Mouse (Mus musculus) midbrain, embryonic 13.5 days (tissue): ENCODE measurements around the gene Gm49361. TPM values are rescaled to one million over a fixed set of nuclear protein-coding genes. Genes with fewer than 3 reads are reported as not detected.

ENCODE experiments used
- ATAC-seq: fragments of 200-750 bp; cut with Nextera tagmentation; 2 replicates; pipeline ENCODE4 v1.8.0; 2017; ENCODE audit warnings: mild to moderate bottlenecking, moderate TSS enrichment, moderate library complexity
- H3K27ac ChIP-seq: fragments of 300-500 bp; sonication (generic); 2 replicates; pipeline ENCODE4 v1.5.1; 2015; ENCODE audit warnings: inconsistent platforms, mild to moderate bottlenecking, moderate library complexity
- H3K27me3 ChIP-seq: fragments of 300-500 bp; sonication (generic); 2 replicates; pipeline ENCODE4 v1.6.1; 2015; ENCODE audit warnings: mild to moderate bottlenecking, inconsistent platforms
- H3K36me3 ChIP-seq: fragments of 300-500 bp; sonication (generic); 2 replicates; pipeline ENCODE4 v1.6.1; 2015; ENCODE audit warnings: mild to moderate bottlenecking, inconsistent platforms
- H3K4me1 ChIP-seq: fragments of 300-500 bp; sonication (generic); replicated peaks from 2 replicates; pipeline ENCODE4 v1.6.1; 2015; ENCODE audit warnings: inconsistent platforms
- H3K4me2 ChIP-seq: fragments of 300-500 bp; sonication (generic); replicated peaks from 2 replicates; pipeline ENCODE4 v1.6.1; 2015; ENCODE audit warnings: moderate library complexity, mild to moderate bottlenecking, inconsistent platforms
- H3K4me3 ChIP-seq: fragments of 300-500 bp; sonication (generic); replicated peaks from 2 replicates; pipeline ENCODE4 v1.5.1; 2015; ENCODE audit warnings: mild to moderate bottlenecking, inconsistent platforms
- H3K9ac ChIP-seq: fragments of 300-500 bp; sonication (generic); replicated peaks from 2 replicates; pipeline ENCODE4 v1.6.1; 2015; ENCODE audit warnings: mild to moderate bottlenecking, inconsistent platforms
- H3K9me3 ChIP-seq: fragments of 300-500 bp; sonication (generic); 2 replicates; pipeline ENCODE4 v1.6.1; 2016; ENCODE audit warnings: mild to moderate bottlenecking, inconsistent platforms
- WGBS: fragments of 180-500 bp; shearing (Covaris S2); methylation state at CpG from one replicate; pipeline ENCODE4 v1.1.7; 2015; 5-methylcytosine and 5-hydroxymethylcytosine counted together
- polyA plus RNA-seq: library from polyadenylated mRNA; unstranded; fragments of >200 nt; fragmentation: Nextera tagmentation; extraction: Ambion mirVana; gene quantifications from 2 replicates; pipeline ENCODE4 v1.2.1, GENCODE M21; 2015

Gm49361 gene
- polyA plus RNA-seq, result not detected in 2 replicates

DNA sequence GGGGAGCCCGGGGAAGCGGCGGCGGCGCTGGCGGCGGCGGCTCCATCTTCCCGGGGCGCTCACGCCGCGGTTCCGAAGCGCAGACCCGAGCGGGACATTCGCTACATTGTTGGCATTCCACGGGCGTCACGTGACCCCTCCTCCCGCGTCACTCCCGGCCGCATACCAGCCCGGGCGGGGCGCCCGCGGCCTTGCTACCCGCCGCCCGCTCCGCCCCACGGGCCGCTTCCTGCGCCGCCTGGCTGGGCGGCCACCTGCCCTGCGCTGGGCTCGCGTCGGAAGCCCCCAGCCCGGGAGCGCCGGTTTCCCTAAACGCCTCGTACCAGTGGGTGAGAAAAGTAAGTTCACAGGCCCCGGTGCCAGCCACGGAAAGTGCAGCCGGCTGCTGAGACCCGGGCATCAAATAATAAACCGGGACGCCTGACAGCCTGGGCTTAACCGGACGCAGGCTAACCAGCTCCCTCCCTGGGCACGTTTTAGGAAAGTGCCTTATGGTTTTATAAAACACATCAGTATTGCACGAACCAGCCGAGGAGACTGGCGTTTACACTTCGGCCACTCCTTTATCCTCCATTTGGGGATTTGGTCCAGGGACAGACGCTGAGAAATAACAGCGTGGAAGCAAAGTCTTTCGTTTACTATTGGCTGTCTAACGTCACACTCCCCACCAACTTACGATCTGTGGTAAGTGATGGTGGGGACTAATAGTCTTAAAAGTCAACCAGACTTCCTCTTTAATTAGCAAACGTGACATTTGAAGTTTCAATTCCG lies at the start of gene Gm49361:
Gene Gm49361, minus strand, starts transcription at position 103 of the 771 bp plus-strand sequence.
- Histone ChIP-seq H3K9ac (peak within 1 kb of the TSS; percentile 84), H3K9me3 (no peaks in the 10 kb centered on the region), H3K36me3 (no peaks in the 10 kb centered on the region), H3K4me3 (peak within 1 kb of the TSS; percentile 92), H3K4me2 (peak within 1 kb of the TSS; percentile 93), H3K27me3 (peaks cover 16% of the 10 kb centered on the region), H3K27ac (peak within 1 kb of the TSS; percentile 75), H3K4me1 (peaks cover 24% of the 10 kb centered on the region)
- WGBS, result under 1% methylated on average over 61 of the region's 68 CpGs
- ATAC-seq, result peak; percentile 91

DNA sequence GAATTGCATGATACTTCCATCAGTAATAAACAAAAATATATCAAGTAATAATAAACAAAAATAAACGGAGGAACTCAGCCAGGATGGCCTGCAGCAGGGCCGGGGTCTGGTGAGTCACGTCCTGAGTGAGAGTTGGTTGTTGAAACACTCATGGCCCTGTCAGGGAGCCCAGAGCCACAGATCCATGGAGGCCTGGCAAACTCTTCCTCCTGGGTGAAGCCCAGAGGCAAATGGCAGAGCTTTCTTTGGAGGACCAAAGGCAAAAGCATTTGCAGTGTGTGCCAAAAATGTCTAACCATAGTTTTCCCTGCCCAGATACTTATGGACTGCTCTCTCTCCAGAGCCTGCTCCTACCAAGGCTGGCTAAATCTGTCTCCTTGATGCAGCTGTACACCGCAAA lies 45.3 kb upstream of the Gm49361 start:
- Histone ChIP-seq H3K4me1 (no peaks in the 10 kb centered on the region), H3K27ac (no peak overlapping the region), H3K9ac (no peak overlapping the region), H3K9me3 (no peaks in the 10 kb centered on the region), H3K4me2 (no peak overlapping the region), H3K27me3 (no peaks in the 10 kb centered on the region), H3K4me3 (no peak overlapping the region), H3K36me3 (no peaks in the 10 kb centered on the region)
- no peak for ATAC-seq
- 89% methylated on average over 4 of the region's 4 CpGs for WGBS

DNA sequence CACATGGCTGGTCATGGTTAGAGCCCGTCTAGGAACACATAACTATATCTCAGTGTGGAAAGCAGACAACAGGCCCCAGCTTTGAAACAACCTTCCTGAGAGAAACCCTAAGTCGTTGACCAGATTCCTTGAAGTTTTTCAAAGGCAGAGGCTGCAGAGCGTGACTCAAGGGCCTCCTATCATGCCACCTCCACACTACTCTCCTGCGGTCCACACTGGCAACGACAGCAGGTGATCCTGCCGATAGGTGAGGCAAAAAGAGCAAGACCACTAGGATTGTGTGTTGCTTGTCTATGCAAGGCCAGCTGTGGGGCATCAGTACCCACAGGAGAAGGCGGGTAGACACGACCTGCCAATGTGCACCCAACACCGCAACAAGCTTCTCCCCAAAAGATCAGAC lies 43.9 kb upstream of the Gm49361 start:
- Histone ChIP-seq H3K9me3 (no peaks in the 10 kb centered on the region), H3K4me1 (no peaks in the 10 kb centered on the region), H3K27me3 (no peaks in the 10 kb centered on the region), H3K36me3 (no peaks in the 10 kb centered on the region), H3K27ac (no peak overlapping the region), H3K9ac (no peak overlapping the region), H3K4me3 (no peak overlapping the region), H3K4me2 (no peak overlapping the region)
- ATAC-seq, result no peak
- 92% methylated on average over 9 of the region's 9 CpGs for WGBS

DNA sequence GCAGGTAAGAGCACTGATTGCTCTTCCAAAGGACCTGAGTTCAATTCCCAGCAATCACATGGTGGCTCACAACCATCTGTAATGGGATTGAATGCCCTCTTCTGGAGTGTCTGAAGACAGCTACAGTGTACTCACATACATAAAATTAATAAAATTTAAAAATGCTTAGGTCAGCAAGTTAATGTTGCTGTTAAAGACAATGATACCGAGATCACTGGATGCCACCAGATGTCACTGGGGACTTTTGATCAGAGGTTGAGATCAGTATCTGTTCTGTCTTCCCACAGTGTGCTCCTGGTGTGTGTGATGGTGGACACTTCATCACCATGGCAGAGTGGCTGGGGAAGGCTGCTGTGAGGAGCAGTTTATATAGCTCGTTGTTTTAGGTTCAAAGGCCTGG lies 43.4 kb upstream of the Gm49361 start:
- Histone ChIP-seq H3K4me2 (no peak overlapping the region), H3K4me1 (no peaks in the 10 kb centered on the region), H3K9me3 (no peaks in the 10 kb centered on the region), H3K27ac (no peak overlapping the region), H3K4me3 (no peak overlapping the region), H3K36me3 (no peaks in the 10 kb centered on the region), H3K9ac (no peak overlapping the region), H3K27me3 (no peaks in the 10 kb centered on the region)
- 90% methylated on average over 2 of the region's 2 CpGs for WGBS
- ATAC-seq, result no peak

DNA sequence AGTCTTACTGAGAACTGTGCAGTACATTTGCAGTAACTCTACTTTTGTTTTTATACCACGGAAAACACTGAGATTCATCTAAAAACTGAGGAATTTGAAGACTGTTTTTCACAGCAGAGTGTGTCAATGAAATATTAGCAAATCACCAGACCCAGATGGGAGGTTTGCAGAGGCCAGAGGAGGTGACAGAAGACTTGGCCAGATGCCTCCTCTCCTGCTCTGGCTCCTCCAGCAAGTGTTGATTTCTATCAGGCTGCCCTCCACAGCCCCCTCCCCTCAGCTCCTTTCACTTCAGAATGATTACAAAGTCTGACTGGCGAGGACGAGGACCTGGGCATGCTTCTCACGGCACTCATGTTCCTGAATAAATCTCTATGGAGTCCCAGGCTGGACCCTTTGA lies 41.5 kb upstream of the Gm49361 start:
- Histone ChIP-seq H3K4me2 (no peak overlapping the region), H3K4me1 (no peaks in the 10 kb centered on the region), H3K27me3 (no peaks in the 10 kb centered on the region), H3K27ac (no peak overlapping the region), H3K36me3 (no peaks in the 10 kb centered on the region), H3K9ac (no peak overlapping the region), H3K4me3 (no peak overlapping the region), H3K9me3 (no peaks in the 10 kb centered on the region)
- no peak for ATAC-seq
- whole genome bisulfite sequencing, result 75% methylated on average over 4 of the region's 4 CpGs

DNA sequence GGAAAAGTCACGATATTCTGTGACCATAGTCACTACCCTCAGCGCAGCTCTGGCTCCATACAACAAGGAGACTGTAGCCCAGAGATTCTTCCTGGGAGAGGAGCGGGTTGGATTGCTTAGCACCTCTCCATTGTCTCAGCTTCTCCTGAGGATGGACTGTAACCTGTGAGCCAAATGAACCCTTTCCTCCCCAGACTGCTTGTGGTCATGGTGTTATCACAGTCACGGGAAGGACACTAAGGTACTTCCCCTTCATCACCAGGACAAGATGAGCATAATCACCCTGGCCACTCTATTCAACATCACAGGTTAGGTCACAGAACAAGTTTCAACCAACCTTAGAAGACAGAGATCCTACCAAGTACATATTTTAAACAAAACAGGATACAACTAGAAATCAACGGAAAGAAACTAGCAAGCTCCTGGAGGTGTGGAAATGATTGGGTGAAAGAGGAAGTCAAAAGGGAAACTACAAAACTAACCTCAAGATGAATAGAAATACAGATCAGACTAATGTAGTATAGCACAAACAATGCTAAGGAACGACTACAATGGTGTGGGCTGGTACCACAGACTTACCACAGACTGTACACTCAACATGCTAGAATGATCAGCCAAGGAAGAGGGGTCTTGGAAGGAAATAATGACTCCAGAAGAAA lies 26.4 kb upstream of the Gm49361 start:
- Histone ChIP-seq H3K27me3 (no peaks in the 10 kb centered on the region), H3K36me3 (no peaks in the 10 kb centered on the region), H3K27ac (no peak overlapping the region), H3K9me3 (no peaks in the 10 kb centered on the region), H3K4me1 (no peaks in the 10 kb centered on the region), H3K9ac (no peak overlapping the region), H3K4me3 (no peak overlapping the region), H3K4me2 (no peak overlapping the region)
- no peak for ATAC-seq
- WGBS, result 87% methylated on average over 6 of the region's 6 CpGs

DNA sequence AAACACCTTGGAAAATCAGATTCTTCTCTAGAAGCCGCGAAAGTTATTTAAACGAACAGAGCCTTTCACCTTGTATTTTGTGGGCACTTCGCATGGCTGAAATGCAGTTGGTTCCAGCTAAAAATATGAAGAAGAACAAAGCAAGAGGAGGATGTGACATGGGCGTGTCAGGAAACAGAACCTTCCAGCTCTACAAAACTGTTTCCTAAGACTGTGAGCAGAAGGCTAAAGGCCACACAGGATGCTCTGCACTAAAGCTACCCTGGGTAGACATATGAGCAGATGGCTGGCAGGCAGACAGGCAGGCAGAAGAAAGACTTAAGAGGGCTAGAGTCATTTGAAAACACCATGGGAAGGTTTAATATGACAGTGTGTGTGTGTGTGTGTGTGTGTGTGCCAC lies 23.2 kb upstream of the Gm49361 start:
- Histone ChIP-seq H3K27me3 (no peaks in the 10 kb centered on the region), H3K9me3 (no peaks in the 10 kb centered on the region), H3K36me3 (no peaks in the 10 kb centered on the region), H3K4me2 (no peak overlapping the region), H3K27ac (no peak overlapping the region), H3K4me3 (no peak overlapping the region), H3K4me1 (no peaks in the 10 kb centered on the region), H3K9ac (no peak overlapping the region)
- 92% methylated on average over 5 of the region's 5 CpGs for WGBS
- ATAC-seq, result no peak

DNA sequence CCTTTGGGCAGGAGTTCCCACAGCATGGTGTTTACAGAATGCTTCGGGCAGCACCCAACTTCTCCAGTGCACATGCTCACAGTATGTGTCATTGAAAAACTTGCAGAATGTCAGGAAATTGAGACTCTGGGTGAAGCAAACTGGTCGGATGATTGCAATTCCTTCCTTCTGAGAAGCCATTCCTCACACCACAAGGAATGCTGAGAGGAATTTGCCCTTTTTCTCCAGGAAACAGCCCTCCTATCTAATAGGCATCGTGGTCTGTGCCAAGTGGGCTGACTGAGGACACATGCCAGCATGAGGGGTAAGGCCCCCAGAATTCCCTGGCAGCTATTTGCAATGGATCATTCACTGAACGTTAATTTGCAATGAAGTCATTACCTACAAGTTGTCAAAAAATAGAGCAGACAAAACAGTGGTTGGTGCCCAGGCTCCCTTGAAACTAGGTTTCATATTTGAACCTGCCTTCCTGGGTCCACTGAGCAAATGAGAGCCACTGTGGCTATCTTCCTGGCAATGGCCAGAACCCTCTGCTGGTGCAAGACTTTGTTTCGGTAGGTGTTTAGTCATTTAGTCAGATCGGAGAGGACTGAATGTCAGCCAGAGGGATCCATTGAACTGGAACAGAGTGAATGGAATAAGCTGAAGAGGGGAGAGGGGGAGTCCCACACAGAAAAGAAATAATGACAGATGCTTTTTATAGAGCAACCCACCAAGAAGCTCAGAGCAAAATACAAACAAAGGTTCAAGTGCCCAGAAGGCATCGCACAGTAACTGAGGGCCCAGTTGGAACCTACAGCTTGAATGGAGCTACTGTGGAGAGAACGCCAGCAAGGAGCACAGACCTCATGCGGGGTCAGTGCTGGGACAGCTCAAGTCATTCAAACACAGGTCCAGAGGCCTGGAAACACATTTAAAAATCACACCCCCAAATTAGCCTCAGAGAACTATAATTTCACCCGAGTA lies 14.8 kb upstream of the Gm49361 start:
- no peak overlapping the region for H3K4me3 ChIP-seq
- H3K27ac ChIP-seq, result no peak overlapping the region
- H3K9ac ChIP-seq, result no peak overlapping the region
- no peaks in the 10 kb centered on the region for H3K4me1 ChIP-seq
- WGBS, result 46% methylated on average over 10 of the region's 10 CpGs
- H3K9me3 ChIP-seq, result no peaks in the 10 kb centered on the region
- H3K27me3 ChIP-seq, result no peaks in the 10 kb centered on the region
- no peak for ATAC-seq
- H3K4me2 ChIP-seq, result no peak overlapping the region
- no peaks in the 10 kb centered on the region for H3K36me3 ChIP-seq

DNA sequence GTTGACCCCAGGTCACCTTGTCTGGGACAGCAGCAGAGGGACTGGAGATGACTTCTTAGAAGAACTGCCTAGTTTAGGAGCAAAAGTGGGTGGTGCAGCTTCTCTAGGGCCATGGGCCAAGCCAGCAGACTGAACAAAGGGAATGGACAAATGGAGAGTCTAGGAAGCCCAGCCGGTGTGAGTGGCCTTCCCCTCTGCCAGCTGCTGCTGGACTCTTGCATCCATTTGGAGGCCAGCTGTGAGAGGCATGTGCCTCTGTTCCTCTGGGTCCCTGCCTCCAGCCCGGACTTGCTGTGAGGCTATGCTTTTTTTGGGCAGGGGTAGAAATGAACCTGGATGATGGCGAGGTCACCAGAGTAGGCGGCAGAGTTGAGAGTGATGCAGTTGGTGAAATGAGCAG lies 12.3 kb upstream of the Gm49361 start, which contains the start of gene Lats2:
Gene Lats2, minus strand, starts transcription at position 152 of the 400 bp plus-strand sequence.
- H3K9me3 ChIP-seq, result no peaks in the 10 kb centered on the region
- WGBS, result 84% methylated on average over 4 of the region's 4 CpGs
- no peaks in the 10 kb centered on the region for H3K36me3 ChIP-seq
- no peak within 1 kb of the TSS for H3K4me2 ChIP-seq
- H3K9ac ChIP-seq, result no peak within 1 kb of the TSS
- H3K27me3 ChIP-seq, result no peaks in the 10 kb centered on the region
- no peak within 1 kb of the TSS for H3K27ac ChIP-seq
- no peak within 1 kb of the TSS for H3K4me3 ChIP-seq
- ATAC-seq, result no peak
- peaks cover 7% of the 10 kb centered on the region for H3K4me1 ChIP-seq

DNA sequence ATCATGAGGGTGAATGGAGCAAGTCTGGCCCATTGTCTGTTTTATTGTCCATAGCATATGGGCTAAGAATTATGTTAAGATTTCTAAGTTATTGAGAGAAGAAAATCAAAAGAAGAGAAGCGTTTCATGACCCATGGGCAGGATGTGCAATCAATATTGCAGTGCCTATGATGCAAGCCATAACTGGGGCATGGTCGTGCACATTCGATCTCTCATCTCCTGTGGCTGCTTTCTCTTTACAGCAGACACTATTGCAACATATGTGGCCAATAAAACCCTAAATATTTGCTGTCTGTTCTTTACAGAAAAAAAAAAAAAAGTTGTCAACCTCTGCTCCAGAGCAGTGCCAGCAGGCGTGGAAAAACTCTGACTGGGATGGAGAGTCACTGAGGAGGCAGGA lies 10.2 kb upstream of the Gm49361 start:
- H3K9ac ChIP-seq, result no peak overlapping the region
- peaks cover 12% of the 10 kb centered on the region for H3K4me1 ChIP-seq
- no peak overlapping the region for H3K27ac ChIP-seq
- no peaks in the 10 kb centered on the region for H3K36me3 ChIP-seq
- 89% methylated on average over 4 of the region's 4 CpGs for WGBS
- no peak overlapping the region for H3K4me3 ChIP-seq
- H3K4me2 ChIP-seq, result no peak overlapping the region
- no peak for ATAC-seq
- no peaks in the 10 kb centered on the region for H3K27me3 ChIP-seq
- H3K9me3 ChIP-seq, result no peaks in the 10 kb centered on the region

DNA sequence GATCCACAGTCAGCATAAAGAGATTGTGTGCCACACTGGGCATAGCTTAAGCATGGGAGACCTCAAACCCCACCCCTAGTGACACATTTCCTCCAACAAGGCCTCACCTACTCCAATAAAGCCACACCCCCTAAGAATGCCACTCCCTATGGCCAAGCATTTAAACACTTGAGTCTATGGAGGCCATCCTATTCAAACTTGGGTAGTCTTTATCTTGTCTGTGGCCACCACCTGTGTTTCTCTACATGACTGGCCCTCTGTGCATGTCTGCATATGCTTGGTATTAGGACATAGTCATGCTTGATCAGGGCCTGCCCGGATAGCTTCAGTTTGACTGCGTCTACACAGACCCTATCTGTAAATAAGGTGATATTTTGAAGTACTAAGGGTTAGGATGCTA lies 9.8 kb upstream of the Gm49361 start:
- peaks cover 12% of the 10 kb centered on the region for H3K4me1 ChIP-seq
- 94% methylated on average over 2 of the region's 2 CpGs for WGBS
- no peak overlapping the region for H3K27ac ChIP-seq
- no peak overlapping the region for H3K4me2 ChIP-seq
- H3K9ac ChIP-seq, result no peak overlapping the region
- ATAC-seq, result no peak
- H3K36me3 ChIP-seq, result no peaks in the 10 kb centered on the region
- H3K4me3 ChIP-seq, result no peak overlapping the region
- H3K27me3 ChIP-seq, result no peaks in the 10 kb centered on the region
- no peaks in the 10 kb centered on the region for H3K9me3 ChIP-seq
